Mouse (Mus musculus): ENCODE results near the gene Rabgap1l.

Rabgap1l gene

DNA sequence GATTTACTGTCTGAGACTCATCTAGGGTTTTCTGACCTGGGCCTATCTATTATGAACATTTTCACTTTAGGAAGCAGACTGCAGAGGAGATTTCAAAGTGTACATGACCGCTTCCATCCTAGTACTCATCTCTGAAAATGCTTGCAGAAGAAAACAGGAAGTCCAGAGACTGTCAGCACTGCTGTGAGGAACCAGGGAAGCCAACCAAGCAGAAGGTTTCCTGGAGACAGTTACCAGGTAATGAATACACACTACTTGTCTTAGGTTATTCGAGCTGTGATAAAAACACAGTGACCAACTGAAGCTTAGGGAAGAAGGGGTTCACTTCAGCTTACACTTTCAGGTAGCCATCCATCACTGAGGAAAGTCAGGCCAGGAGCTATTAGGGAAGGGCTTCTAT lies 547.1 kb downstream of the Rabgap1l start:
- no peak for DNase-seq (ENCODE audit: low read depth, low spot score)

DNA sequence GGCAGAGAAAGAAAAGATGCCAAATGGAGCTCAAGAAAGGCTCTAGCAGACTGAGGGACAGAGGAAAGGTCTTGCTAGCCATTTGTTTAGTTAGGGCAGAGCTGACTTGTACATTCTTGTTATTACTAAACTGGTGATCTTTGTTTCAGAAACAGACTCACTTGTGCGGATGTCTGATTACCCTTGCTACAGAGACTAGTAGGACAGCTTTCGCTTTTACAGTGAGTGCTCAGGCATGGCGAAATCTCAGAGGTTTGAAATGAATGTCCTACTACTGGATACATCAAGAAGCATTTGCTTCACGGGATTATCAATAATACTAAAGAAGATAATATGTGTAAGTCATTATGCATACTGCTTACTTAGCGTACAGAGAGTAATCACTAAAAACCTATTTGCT lies 548.3 kb downstream of the Rabgap1l start:
- DNase-seq (ENCODE audit: low read depth, low spot score) = no peak

DNA sequence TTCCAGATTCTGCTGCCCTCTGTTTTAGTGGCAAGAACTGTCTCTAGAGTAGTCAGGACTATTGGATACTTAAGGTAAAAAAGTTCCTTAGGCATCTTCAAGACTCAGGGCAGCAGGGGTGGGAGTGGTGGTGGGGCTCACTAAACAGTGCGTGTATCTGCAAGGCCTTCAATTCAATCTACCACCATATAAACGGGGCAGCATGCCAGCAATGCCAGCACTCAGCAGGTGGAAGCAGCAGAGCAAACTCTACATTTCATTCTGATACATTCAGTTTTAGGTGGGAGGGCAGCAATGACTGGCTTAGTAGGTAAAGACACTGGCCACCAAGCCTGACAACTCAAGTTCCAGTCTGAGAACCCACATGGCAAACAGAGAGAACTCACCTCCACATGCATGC lies 552.9 kb downstream of the Rabgap1l start:
- DNase-seq (ENCODE audit: low read depth, low spot score) = no peak

DNA sequence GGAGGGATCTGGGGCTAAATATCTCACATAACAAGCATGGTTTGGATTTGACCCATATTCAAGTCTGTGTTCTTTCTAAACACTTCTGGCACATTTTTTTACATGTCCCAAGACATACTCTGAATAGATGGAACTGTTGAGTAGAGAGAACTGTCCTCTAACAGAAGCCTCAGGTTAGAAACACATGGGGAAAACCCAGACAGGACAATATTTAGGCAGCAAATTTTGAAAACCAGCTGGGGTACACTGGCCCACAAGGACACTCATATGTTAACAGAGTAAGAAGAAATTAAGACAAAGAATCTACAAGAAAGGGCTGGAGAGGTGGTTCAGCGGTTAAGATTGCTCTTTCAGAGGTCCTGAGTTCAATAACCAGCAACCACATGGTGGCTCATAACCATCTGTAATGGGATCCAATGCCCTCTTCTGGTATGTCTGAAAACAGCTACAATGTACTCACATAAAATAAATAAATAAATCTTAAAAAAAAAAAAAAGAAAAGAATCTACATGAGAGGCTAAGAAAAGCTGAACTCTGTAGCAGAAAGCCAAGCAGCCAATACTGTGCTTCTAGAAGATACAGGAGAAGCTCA lies 554.1 kb downstream of the Rabgap1l start:
- no peak for DNase-seq (ENCODE audit: low read depth, low spot score)

DNA sequence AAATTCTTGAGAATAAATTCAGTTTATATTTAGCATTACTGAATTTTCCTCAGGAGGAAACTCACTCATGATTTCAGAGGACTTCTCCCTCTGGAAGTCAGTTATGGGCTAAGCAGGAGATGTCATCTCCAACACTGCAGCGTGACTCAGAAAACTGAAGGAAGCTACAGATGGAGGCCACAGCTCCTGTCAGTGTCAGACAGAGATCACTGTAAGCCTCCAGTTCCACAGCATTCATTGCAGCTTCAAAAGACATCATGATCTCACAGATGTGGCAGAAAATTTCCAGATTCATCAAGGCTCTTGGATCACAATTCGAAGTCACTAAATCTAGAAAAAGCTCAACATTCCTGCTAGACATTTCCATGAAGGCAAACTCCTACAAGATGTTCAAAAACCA lies 555.0 kb downstream of the Rabgap1l start:
- DNase-seq (ENCODE audit: low read depth, low spot score) = no peak

DNA sequence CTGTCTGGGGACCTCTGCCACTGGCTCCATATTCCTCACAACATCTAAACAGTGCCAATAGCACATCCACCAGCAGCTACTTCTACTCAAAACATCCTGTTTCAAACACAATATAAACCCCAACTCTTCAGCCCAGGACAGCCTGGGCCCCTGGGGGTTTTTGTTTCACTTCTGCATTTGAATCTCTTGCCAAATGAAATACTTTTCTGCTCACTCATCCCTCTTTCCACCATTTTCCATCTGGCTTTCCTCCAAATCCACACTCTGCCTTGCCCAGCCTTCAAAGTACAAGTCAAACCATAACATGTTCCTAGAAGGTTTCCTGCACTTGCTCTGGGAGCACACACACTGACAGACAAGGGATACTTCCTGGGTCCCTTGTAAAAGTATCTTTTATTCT lies 559.1 kb downstream of the Rabgap1l start:
- DNase-seq (ENCODE audit: low read depth, low spot score) = no peak

DNA sequence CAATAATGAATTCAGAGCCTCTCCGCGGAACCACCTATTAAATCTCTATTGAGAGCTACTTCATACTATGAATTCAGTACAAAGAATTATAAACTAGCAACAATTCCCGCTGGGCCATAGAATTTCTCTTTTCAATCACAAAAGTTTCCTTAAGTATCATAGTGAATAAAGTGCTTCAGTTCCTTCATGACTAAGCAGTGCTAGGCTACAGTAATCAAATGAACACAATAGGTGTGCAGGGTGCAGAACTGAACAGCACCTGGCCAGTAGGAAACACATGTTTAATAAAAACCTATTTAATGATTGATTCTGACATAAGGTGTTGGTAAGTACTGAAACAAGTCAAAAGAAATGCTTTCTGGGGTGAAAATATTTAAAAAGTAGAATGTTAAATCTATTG lies 560.9 kb downstream of the Rabgap1l start:
- no peak for DNase-seq (ENCODE audit: low read depth, low spot score)

DNA sequence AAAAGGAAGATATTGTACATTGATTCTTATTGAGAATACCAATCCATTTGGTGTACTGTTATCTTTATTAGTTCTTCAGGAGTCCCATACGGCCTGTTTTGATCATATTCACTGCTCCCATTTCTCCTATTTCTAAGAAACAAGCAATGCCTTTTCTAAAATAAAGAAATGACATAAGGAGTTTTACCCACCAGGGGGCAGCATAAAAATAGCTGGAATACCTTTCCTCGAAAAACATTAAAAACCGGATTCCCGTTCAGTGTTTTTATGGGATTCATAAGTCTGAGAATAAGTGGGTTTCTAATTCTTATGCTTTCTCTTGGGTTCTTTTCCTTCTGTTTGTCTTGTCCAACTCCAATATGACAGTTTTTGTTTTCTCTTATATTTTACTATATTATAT lies 562.0 kb downstream of the Rabgap1l start:
- DNase-seq (ENCODE audit: low read depth, low spot score) = no peak

DNA sequence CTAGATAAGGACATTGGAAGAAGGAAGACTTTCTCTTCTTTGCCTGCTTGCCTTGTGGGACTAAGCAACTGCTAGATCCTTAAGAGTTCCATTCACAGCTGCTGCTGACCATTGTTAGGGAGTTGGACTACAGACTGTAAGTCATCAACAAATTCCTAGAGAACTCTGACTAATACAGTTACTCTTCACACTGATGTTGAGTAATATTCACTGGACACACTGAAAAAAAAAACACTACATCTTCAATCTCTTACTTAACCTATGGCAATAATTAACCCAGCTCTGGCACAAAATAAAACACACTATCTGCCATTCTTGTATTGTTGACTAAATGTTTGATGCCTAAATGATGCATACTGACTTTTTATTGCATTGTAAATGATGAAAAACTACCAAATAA lies 565.2 kb downstream of the Rabgap1l start:
- no peak for DNase-seq (ENCODE audit: low read depth, low spot score)

DNA sequence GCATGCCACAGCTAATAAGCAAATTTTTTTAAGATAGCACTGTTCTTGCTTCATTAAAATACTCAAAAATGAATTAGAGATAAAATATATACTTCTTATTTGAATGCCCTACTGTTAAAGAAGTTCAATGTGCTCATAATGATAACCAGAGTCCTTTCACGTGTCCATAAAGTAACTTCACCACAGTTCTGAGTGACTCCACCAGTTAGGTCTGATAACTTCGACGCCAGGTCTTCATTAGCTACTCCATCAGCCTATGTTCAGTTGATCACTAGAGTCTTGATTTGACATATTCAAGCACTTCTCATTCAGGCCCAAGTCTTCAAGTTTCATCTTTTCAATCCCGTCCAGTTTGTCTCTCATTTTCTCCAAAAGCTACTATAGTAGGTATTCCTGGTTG lies 565.8 kb downstream of the Rabgap1l start:
- DNase-seq (ENCODE audit: low read depth, low spot score) = no peak

DNA sequence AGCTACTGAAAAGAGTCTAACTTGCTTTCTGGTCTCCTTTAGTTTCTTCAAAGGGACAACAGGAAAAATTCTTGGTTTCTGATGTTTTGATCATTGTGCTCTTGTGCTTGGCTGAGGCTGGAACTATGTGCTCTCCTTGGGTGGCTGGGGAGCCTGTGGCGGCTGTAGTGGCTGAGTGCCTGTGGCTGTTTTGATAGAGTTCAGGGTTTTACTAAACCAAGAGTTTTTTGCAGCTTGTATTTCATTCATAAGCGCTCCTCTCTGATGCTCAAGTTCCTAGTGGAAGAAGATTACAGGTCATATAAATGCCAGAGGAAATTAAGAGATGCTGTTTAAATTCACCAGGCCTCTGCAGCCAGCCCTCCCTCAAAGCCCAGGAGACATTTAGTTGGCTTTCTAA lies 568.9 kb downstream of the Rabgap1l start:
- DNase-seq (ENCODE audit: low read depth, low spot score) = no peak

DNA sequence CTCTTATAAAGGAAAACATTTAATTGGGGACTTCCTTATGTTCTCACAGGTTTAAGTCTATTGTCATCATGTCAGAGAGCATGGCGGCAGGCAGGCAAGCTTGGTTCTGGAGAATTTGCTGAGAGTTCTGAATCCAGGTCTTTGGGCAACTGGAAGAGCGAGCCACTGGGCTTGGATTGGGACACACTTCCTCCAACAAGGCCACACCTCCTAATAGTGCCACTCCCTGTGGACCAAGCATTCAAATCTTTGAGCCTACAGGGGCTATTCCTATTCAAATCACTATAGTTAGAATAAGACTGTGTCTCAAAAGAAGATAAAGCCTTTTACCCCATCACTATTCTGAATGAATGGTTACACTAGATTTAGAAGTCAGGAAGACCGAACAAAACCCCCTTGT lies 575.1 kb downstream of the Rabgap1l start:
- DNase-seq (ENCODE audit: low read depth, low spot score) = no peak

DNA sequence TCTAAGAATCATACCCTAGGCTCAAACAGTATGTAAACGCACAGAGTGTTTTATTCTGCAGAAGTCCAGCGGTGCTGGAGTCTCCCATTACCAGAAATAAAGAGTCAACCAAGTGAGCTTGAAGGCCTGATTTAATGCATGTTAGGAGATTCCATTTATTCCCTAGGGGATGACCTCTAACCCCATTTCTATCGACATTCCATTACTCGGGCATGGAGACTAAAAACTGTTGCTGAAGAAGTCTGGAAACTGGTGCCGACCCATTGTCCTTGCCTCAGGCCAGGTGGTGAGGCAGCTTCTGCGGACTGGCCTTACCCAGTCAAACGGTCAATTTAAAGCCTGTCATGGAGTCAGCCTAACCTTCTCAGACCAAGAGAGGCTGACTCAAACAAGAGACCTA lies 578.8 kb downstream of the Rabgap1l start:
- DNase-seq (ENCODE audit: low read depth, low spot score) = no peak

DNA sequence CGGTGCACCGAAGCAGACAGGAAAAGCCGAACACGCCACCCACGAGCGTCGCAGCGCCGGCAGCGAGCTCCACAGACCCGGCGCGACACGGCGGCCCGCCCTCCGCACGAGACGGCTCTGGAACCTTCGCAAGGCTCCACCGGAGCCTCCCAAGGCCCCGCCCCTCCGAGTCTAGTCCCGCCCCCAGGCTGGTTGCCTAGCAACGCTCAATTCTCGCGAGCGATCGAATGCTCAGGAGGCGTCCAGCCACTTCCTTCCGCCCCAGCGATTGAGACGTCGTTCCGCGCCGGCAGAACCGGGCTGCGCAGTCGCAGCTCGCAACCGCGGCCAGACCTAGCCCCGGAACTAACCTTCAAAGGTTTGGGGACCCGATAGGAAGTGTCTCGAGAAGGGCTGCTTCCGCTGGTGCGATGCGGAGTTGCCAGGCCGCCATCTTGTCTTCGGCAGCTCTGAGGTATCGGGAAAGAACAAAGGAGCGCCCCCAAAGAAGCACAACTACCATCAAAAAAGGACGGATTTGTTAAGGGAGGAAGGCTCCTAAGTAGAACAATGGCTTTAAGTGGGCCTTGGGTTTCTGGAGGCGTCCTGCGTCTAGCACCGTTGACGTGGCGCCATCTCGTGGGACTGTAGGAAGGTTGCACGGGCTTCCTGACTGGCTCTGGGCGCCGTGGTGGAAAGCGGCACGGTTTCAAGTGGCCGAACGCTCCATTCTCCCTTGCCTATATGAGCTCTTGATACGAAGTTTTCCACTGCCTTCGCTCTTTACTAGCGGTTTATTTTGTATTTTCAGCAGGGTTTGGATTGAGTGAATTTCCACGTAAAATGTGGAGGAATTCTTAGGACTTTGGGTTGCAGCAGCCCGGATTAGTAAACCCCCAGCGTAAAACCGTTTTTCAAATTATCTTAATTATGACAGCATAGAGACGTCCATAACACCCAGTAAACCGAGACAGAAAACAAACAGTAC lies 580.0 kb downstream of the Rabgap1l start, which contains the start of gene Cacybp:
Gene Cacybp, minus strand, starts transcription at position 173 of the 967 bp plus-strand sequence.
- peak; percentile 98 for DNase-seq (ENCODE audit: low read depth, low spot score)

DNA sequence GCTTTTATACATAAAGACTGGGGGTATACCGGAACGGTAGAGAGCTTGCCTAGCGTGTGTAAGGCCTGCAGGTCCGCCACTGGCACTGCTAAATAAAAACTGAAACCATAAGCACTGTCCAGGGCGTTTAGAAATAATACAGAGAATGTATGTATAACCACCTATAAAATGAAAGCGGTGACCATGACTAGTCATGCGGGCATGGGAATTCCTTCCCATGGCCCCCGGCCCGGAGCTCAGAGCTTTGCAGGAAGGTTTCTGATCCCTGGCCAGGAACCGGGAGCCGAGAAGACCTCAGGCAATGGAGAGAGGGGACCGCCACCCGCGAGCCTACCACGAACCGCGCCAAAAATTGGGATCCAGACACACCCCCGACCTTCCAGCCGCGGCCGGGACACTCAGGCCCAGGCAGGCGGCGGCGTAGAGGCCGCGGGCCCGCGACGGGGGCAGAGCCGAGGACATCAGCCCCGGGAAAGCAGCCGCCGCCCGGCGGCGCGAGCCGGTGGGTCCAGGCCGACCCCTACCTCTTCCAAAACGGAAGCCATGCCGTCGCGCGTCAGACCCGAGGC lies 580.8 kb downstream of the Rabgap1l start:
- DNase-seq (ENCODE audit: low read depth, low spot score) = no peak

DNA sequence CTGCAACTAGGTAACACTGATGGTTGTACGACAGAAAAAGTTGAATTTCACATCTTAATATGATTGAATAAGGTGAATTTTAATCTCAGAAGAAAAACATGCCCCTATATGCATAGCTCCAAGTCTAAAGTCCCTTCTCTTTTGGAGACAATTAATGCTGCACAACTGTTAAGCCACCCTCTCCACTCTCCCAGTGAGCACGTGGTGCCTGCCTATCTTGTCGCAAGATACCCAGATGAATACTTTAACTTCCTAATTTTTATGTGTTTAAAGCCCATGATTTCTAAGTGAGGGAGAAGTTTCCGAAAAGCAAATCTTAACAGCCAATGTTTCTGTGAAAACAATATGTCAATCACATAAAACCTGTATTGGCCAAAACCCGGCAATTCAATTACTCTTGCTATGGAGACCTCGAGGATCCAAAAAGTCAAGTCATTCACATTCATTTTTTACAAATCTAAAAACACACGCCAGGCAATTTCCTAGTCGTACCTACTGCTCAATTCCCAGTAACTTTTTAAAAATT lies 581.4 kb downstream of the Rabgap1l start:
- no peak for DNase-seq (ENCODE audit: low read depth, low spot score)

DNA sequence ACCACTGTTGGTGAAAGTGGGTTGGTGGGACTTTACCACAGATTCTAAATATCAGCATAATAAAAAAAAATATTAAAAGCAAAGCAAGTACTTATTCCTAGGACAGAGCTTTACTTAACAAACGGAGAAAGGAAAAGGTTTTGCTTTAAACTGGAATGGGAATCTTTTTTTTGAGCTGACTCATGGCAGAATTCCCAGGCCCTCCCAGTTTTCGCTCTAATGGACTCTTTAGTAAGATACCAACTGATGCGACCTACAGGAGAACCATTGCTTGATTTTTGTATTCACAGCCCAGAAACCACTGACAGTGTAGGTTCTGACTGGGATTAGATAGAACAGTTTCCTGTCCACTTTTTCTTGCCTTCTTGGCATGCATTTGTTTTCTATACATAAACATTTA lies 582.4 kb downstream of the Rabgap1l start:
- no peak for DNase-seq (ENCODE audit: low read depth, low spot score)

DNA sequence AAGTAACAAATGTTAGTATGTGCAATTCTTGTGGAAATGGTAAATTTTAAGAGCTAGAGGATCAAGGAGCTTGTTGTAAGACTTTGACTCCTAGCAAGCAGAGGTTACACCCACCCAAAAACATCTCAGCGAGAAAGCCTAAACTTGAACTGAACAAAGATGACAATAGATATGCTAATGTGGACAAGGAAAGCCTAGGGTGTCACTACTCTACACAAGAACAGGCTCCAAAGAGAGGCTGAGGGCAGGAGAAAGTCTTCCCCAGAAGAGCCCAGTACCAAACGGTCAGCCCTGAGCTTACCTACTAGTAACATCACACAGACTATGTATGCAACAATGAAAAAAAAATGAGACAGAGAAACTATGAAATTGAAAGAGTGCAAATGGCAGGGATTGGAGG lies 583.2 kb downstream of the Rabgap1l start:
- no peak for DNase-seq (ENCODE audit: low read depth, low spot score)

DNA sequence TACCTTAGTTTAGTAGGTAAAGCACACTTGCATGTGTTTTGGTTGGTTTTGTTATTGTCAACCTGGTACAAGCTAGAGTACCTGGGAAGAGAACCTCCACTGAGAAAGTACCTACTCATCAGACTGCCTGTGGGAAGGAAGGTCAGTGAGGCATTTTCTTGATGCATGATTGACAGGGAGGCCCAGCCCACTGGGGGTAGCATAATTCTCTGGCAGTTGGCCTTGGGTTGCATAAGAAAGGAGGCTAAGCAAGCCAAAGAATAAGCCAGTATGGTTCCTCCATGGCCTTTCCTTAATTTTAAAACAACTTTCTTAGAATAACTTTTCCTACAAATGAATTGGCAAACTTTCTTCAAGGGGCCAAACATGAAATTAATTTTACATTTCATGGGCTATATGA lies 587.5 kb downstream of the Rabgap1l start:
- DNase-seq (ENCODE audit: low read depth, low spot score) = no peak

DNA sequence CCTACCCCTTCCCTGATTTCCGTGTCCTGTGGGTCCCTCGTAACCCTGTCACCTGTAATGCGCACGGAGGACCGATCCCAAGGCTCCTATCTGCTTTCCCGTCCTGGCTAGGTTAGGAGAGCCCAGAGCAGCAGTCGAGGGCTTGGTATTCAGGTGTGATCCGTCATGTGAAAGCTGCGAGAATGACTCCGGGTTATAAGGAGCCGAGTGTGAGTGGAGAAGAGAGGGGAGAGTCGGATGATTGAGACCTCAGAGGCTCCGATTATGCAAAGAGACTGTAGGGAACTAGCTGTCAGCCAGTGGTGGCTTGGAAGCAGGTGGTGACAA lies 597.7 kb downstream of the Rabgap1l start:
- no peak for DNase-seq (ENCODE audit: low read depth, low spot score)

DNA sequence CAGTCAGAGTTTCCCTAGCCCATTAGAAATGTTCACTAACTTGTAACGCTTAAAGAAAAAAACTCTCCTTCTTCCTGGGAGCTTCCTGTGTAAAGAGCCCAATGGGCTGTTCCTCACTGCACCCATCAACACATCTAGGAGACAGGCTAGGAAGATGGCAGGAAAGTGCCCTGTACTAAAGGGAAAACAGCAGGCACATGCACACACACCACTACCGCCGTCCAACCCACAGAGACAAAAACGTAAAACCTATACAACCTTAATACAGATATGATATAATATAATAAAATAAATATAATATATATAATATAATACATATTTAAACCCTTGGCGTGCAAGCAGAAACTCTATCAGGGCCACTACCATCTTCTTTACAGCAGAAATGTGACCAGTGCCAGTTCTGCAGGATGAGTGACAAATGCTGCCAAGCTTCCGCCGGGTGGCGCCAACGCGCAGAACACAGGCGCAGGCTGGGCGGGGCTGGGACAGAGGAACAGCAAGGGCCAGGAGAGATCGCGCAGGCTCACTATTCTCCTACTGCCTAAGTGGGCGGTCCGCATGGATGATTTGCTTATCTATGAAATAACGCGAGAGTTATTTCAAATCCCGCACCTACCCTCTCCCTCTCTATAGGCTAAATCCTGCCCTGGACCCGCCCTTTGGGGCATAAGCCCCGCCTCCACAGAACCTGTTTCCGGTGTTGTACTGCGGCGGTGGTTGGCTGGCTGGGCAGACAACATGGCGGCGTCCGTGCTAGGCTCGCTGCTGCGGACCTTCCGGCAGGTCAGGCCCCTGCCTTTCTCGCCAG lies 598.3 kb downstream of the Rabgap1l start, which contains the start of gene Mrps14:
Gene Mrps14, plus strand, starts transcription at position 687 of the 808 bp plus-strand sequence.
- peak; percentile 98 for DNase-seq (ENCODE audit: low read depth, low spot score)

DNA sequence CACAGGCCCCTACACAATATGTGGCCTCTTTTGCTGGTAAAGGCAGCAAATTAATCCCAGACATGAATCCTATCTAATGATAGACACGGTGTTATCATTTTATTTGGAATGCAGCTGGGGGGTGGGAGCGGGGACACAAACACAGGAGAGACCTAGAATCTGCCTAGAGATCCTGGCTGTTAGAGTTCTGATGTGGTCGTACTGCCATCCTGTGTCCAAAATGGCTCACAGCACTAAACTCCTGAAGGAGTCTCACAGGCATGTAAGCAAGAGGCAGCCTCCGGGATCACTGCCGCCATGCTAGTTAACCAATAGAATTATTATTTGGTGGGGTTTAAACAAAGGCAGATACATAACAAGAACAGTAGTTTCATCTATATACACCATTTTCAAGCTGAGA lies 608.5 kb downstream of the Rabgap1l start:
- no peak for DNase-seq (ENCODE audit: low read depth, low spot score)

Data from retina, adult 2 months (tissue).